Mouse (Mus musculus) monocyte, adult 5-6 weeks (primary cell): ENCODE measurements around the gene Vcl. TPM values are rescaled to one million over a fixed set of nuclear protein-coding genes. Genes with fewer than 3 reads are reported as not detected.

ENCODE experiments used
- total RNA-seq: library from RNA; stranded (forward); fragments of 200-1000, 200-491, 200-594 nt; gene quantifications from 3 replicates; pipeline ENCODE4 v1.2.3, GENCODE M21; 2017

The Vcl gene
- total RNA-seq, 1 experiment from 2014 or later, result 52.1 TPM

Other genes with a start within 250 kb of the Vcl start
- 5.0 to 9.7 TPM (median 8.2 TPM) in 3 replicates for gene Fut11, start 234.4 kb upstream of the Vcl start, total RNA-seq
- gene Chchd1, start 226.4 kb upstream of the Vcl start, total RNA-seq, result 61.2 to 77.6 TPM (median 74.5 TPM) in 3 replicates
- gene Zswim8, start 221.8 kb upstream of the Vcl start, total RNA-seq, result 36.0 to 67.6 TPM (median 60.8 TPM) in 3 replicates
- 15.6 to 17.6 TPM (median 16.8 TPM) in 3 replicates for gene Ndst2, start 194.8 kb upstream of the Vcl start, total RNA-seq
- 36.4 to 81.1 TPM (median 62.3 TPM) in 3 replicates for gene Camk2g, start 135.3 kb upstream of the Vcl start, total RNA-seq
- gene Plau, start 92.7 kb upstream of the Vcl start, total RNA-seq, result 0.39 to 1.1 TPM in 2 of 3 replicates, not detected in the other
- gene Ap3m1, start 123.1 kb downstream of the Vcl start, total RNA-seq, result 22.6 to 57.8 TPM (median 41.4 TPM) in 3 replicates
- 17.1 to 47.3 TPM (median 39.0 TPM) in 3 replicates for gene Adk, start 123.2 kb downstream of the Vcl start, total RNA-seq